Mouse (Mus musculus): ENCODE results near the gene Zfp771. TPM values are rescaled to one million over a fixed set of nuclear protein-coding genes. Genes with fewer than 3 reads are reported as not detected.
A peak's percentile ranks its signal among the peaks of the same experiment; 100 is the strongest.

Zfp771 gene
- polyA plus RNA-seq, 1 experiment from 2014 or later: 13.8 TPM

GRCm38 (mm10) chr7:127285154-127285553 lies 41.1 kb downstream of the Zfp771 start:
- Histone ChIP-seq H3K9ac (ENCODE audit: low read depth, low read length) (no peak overlapping the region), H3K27ac (ENCODE audit: low read length) (no peak overlapping the region)
- WGBS (ENCODE audit: insufficient replicate concordance): 23% methylated on average over 6 of the region's 10 CpGs

GRCm38 (mm10) chr7:127287940-127288339 lies 43.9 kb downstream of the Zfp771 start:
- H3K4me2 ChIP-seq (ENCODE audit: low read depth, low read length): no peak overlapping the region
- WGBS (ENCODE audit: insufficient replicate concordance): 50% methylated on average over 1 of the region's 1 CpGs
- no peak for ATAC-seq (ENCODE audit: low read depth)

More at GRCm38 (mm10) chr7:127285154-127285553, 41.1 kb downstream of the Zfp771 start:
- Histone ChIP-seq H3K4me3 (ENCODE audit: low read depth, low read length) (no peak overlapping the region), H3K9me3 (replicated peaks; ENCODE audit: control insufficient read depth, low read length) (no peaks in the 10 kb centered on the region), H3K36me3 (ENCODE audit: control insufficient read depth, insufficient read depth) (no peaks in the 10 kb centered on the region), H3K4me2 (ENCODE audit: low read depth, low read length) (no peak overlapping the region), H3K27me3 (ENCODE audit: control insufficient read depth, insufficient read depth, low read depth, low read length) (no peaks in the 10 kb centered on the region), H3K4me1 (ENCODE audit: control insufficient read depth, low read depth, low read length) (peaks cover 5% of the 10 kb centered on the region)
- ATAC-seq (ENCODE audit: low read depth): peak; percentile 54

GRCm38 (mm10) chr7:127289306-127289705 lies 45.2 kb downstream of the Zfp771 start:
- ATAC-seq (ENCODE audit: low read depth): no peak
- Histone ChIP-seq H3K4me3 (ENCODE audit: low read depth, low read length) (no peak overlapping the region), H3K27me3 (ENCODE audit: control insufficient read depth, insufficient read depth, low read depth, low read length) (no peaks in the 10 kb centered on the region), H3K9me3 (replicated peaks; ENCODE audit: control insufficient read depth, low read length) (no peaks in the 10 kb centered on the region), H3K36me3 (ENCODE audit: control insufficient read depth, insufficient read depth) (no peaks in the 10 kb centered on the region), H3K27ac (ENCODE audit: low read length) (no peak overlapping the region), H3K4me1 (ENCODE audit: control insufficient read depth, low read depth, low read length) (peaks cover 5% of the 10 kb centered on the region), H3K9ac (ENCODE audit: low read depth, low read length) (no peak overlapping the region), H3K4me2 (ENCODE audit: low read depth, low read length) (no peak overlapping the region)
- 33% methylated on average over 2 of the region's 2 CpGs for WGBS (ENCODE audit: insufficient replicate concordance)

More at GRCm38 (mm10) chr7:127287940-127288339, 43.9 kb downstream of the Zfp771 start:
- Histone ChIP-seq H3K9ac (ENCODE audit: low read depth, low read length) (no peak overlapping the region), H3K36me3 (ENCODE audit: control insufficient read depth, insufficient read depth) (no peaks in the 10 kb centered on the region), H3K4me1 (ENCODE audit: control insufficient read depth, low read depth, low read length) (peaks cover 5% of the 10 kb centered on the region), H3K4me3 (ENCODE audit: low read depth, low read length) (no peak overlapping the region), H3K27ac (ENCODE audit: low read length) (no peak overlapping the region), H3K27me3 (ENCODE audit: control insufficient read depth, insufficient read depth, low read depth, low read length) (no peaks in the 10 kb centered on the region), H3K9me3 (replicated peaks; ENCODE audit: control insufficient read depth, low read length) (no peaks in the 10 kb centered on the region)

GRCm38 (mm10) chr7:127290142-127290541 lies 46.1 kb downstream of the Zfp771 start:
- no peak for ATAC-seq (ENCODE audit: low read depth)
- WGBS (ENCODE audit: insufficient replicate concordance): 25% methylated on average over 8 of the region's 8 CpGs

GRCm38 (mm10) chr7:127296098-127296497 lies 52.0 kb downstream of the Zfp771 start, which contains the start of gene Itgal:
Gene Itgal, plus strand, starts transcription at chr7:127296260.
- Histone ChIP-seq H3K27me3 (ENCODE audit: control insufficient read depth, insufficient read depth, low read depth, low read length) (no peaks in the 10 kb centered on the region), H3K9me3 (replicated peaks; ENCODE audit: control insufficient read depth, low read length) (no peaks in the 10 kb centered on the region), H3K4me2 (ENCODE audit: low read depth, low read length) (peak within 1 kb of the TSS; percentile 39; the same call in 1 of the 2 replicates), H3K4me3 (ENCODE audit: low read depth, low read length) (peak within 1 kb of the TSS; percentile 45), H3K36me3 (ENCODE audit: control insufficient read depth, insufficient read depth) (no peaks in the 10 kb centered on the region), H3K9ac (ENCODE audit: low read depth, low read length) (no peak within 1 kb of the TSS), H3K27ac (ENCODE audit: low read length) (peak within 1 kb of the TSS; percentile 74), H3K4me1 (ENCODE audit: control insufficient read depth, low read depth, low read length) (no peaks in the 10 kb centered on the region; the same call in none of the 2 replicates)
- ATAC-seq (ENCODE audit: low read depth): peak; percentile 48; the same call in 1 of the 2 replicates
- 18% methylated on average over 11 of the region's 11 CpGs for WGBS (ENCODE audit: insufficient replicate concordance)

More at GRCm38 (mm10) chr7:127290142-127290541, 46.1 kb downstream of the Zfp771 start:
- Histone ChIP-seq H3K4me3 (ENCODE audit: low read depth, low read length) (no peak overlapping the region), H3K27ac (ENCODE audit: low read length) (no peak overlapping the region), H3K36me3 (ENCODE audit: control insufficient read depth, insufficient read depth) (no peaks in the 10 kb centered on the region), H3K9me3 (replicated peaks; ENCODE audit: control insufficient read depth, low read length) (no peaks in the 10 kb centered on the region), H3K4me1 (ENCODE audit: control insufficient read depth, low read depth, low read length) (peaks cover 4% of the 10 kb centered on the region), H3K27me3 (ENCODE audit: control insufficient read depth, insufficient read depth, low read depth, low read length) (no peaks in the 10 kb centered on the region), H3K4me2 (ENCODE audit: low read depth, low read length) (no peak overlapping the region), H3K9ac (ENCODE audit: low read depth, low read length) (no peak overlapping the region)

- Histone ChIP-seq H3K27ac (ENCODE audit: low read length) (no peak overlapping the region; the same call in 1 of the 2 replicates), H3K9me3 (replicated peaks; ENCODE audit: control insufficient read depth, low read length) (no peaks in the 10 kb centered on the region), H3K4me1 (ENCODE audit: control insufficient read depth, low read depth, low read length) (no peaks in the 10 kb centered on the region; the same call in none of the 2 replicates), H3K4me2 (ENCODE audit: low read depth, low read length) (peak overlapping the region; percentile 39; the same call in 1 of the 2 replicates), H3K9ac (ENCODE audit: low read depth, low read length) (no peak overlapping the region), H3K27me3 (ENCODE audit: control insufficient read depth, insufficient read depth, low read depth, low read length) (no peaks in the 10 kb centered on the region), H3K4me3 (ENCODE audit: low read depth, low read length) (peak overlapping the region; percentile 45), H3K36me3 (ENCODE audit: control insufficient read depth, insufficient read depth) (no peaks in the 10 kb centered on the region)
- WGBS (ENCODE audit: insufficient replicate concordance): 50% methylated on average over 5 of the region's 5 CpGs
- ATAC-seq (ENCODE audit: low read depth): peak; percentile 27; the same call in 1 of the 2 replicates
Observed at GRCm38 (mm10) chr7:127296786-127297555, 52.9 kb downstream of the Zfp771 start.

- WGBS (ENCODE audit: insufficient replicate concordance): 61% methylated on average over 5 of the region's 5 CpGs
- Histone ChIP-seq H3K36me3 (ENCODE audit: control insufficient read depth, insufficient read depth) (no peaks in the 10 kb centered on the region), H3K4me1 (ENCODE audit: control insufficient read depth, low read depth, low read length) (no peaks in the 10 kb centered on the region; the same call in none of the 2 replicates), H3K4me2 (ENCODE audit: low read depth, low read length) (no peak overlapping the region), H3K9me3 (replicated peaks; ENCODE audit: control insufficient read depth, low read length) (no peaks in the 10 kb centered on the region), H3K9ac (ENCODE audit: low read depth, low read length) (no peak overlapping the region), H3K4me3 (ENCODE audit: low read depth, low read length) (no peak overlapping the region), H3K27ac (ENCODE audit: low read length) (no peak overlapping the region), H3K27me3 (ENCODE audit: control insufficient read depth, insufficient read depth, low read depth, low read length) (no peaks in the 10 kb centered on the region)
- ATAC-seq (ENCODE audit: low read depth): no peak
Observed at GRCm38 (mm10) chr7:127297586-127298193, 53.6 kb downstream of the Zfp771 start.
